Mouse (Mus musculus) layer of hippocampus, adult 11-12 months (tissue): ENCODE measurements at regions not wholly inside any gene's neighbourhood (a gene's known extent, or its start where the extent isn't known, plus 50 kb on each side); places are given as distances from the start of the nearest gene placed in this dataset.

Experiments used
- DNase-seq: peaks from one replicate; pipeline ENCODE4 v3.0.0; 2022; ENCODE audit warnings: low spot score

DNA sequence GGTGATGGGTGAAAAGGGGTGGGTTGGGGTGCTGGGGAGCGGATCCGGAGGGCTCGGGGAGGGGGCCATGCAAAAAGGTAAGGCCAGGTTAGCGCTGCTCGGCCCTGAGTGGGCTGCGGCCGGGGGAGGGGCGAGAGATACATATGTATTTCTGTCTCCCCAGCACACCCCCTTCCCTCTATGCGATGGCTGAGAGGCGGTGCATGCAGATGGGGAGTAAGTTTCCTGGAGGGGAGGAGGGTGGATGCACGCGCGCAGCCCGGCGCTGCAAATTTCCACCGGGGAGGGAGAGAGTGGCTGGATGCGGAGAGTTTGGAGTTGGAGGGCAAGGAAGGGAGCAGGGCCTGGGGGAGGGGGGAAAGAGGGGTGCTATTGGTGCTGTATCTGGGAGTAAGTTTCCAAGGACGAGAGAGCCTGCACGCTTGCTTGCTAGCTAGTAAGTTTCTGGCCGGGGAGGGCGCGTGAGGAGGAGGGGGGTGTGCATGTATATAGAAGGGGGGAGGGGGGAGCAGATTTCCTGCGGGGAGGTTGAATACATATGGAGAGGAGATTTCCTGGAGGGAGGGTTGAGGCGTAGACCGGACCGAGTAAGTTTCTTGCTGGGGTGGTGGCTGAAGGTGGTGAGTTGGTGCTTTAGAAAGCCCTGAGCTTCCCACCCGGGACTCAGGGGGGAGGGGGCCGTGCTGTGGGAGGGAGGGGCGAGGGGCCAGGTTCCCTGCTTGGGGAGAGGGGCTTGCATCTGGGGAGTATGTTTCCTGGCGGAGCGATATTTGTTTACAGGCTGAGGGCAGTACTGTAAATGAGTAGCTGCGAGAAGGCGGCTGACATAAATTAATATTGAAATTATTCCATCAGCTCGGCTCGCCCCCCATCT lies 130.8 kb upstream of the Ubr2 start:
- peak; percentile 69 for DNase-seq

DNA sequence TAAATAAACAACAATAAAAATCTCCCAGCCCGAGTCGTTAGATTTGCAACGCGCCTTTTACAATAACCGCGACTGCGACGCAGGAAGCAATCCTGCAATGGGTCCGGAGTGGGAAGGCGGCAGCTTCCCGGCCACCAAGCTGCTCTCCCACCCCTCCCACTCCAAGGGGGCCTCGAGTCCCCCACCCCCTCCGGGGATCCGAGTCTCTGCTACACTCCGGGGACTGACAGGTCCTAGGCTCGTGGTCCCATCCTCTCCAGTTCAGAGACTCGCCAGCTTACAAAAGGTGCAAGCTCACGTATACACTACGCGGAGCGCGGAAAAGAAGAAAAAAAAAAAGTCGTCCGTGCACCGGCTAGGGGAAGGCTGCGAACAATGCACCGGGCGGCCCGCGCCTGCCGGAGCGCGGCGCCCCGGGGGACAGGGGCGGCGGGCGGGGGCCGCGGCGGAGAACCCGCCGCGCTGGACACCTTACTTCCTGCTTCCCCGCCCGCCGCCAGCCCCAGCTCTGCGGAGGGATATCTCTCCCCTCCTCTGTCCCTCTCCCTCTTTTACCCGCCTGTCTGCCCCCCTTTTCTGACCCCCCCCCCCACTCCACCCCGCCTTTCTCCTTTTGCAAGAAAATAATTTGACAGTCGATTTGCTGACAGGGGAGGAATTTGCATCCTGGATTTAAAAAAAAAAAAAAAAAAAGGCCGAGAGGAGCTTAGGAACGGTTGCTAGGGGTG lies 130.0 kb upstream of the Ubr2 start:
- peak; percentile 52 for DNase-seq

- DNase-seq: peak; percentile 93
These were observed 129.4 kb upstream of the Ubr2 start for GRCm38 (mm10) chr17:47139730-47140231.

DNA sequence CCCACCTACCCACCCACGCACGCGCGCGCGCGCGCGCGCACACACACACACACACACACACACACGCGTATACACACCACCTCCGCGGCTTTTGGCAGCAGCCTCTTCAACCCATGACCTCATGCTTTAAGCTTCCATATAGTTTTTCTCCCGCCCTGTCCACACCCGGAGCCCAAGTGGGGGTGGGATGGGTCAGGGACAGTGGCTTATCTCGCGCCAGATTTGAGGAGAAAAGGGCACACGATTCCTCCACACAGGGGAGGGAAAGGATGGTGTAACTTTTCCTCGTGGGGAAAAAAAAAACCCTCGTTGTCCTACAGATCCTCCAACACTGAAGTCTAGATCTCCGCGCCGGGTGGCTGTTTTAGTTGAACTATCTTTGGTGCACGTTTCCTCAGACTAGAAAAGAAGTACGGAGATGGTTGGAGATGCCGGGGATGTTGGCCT lies 128.8 kb upstream of the Ubr2 start:
- DNase-seq: no peak

DNA sequence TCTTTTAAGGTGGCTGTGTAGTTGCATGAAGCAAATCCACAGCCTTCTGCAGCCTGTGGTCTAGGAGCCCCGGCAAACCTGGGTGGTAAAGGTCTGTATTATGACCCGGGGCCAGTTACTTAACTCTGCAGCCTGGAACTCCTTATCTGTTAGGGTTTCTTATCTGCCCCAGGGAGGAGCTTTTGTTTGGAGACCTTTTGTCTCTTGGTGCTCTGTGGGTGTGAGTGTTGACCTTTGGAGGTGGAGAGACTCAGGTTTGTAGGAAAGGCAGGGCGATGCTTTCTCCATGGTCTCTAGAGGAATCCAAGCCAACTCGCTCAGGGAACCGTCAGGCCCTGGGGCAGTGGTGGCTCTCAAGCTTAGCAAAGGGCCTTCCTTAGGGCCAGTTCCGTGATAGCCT lies 127.8 kb upstream of the Ubr2 start:
- DNase-seq: no peak

GRCm38 (mm10) chr17:47135391-47135790 lies 125.0 kb upstream of the Ubr2 start:
- no peak for DNase-seq

DNA sequence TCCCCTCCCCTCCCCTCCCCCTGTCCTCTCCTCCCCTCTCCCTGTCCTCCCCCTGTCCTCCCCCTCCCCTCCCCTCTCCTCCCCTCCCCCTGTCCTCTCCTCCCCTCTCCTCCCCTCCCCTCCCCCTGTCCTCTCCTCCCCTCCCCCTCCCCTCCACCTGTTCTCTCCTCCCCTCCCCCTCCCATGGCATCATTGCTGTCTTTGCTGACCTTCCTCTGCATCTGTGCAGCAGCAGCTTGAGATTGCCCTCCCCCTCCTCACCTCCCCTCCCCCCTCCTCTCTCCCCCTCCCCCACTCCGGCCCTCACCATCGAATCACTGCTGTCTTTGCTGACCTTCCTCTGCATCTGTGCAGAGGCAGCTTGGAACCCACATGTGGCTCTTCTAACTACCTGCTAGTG lies 123.4 kb upstream of the Ubr2 start:
- no peak for DNase-seq

- no peak for DNase-seq
These were observed 117.2 kb upstream of the Ubr2 start for GRCm38 (mm10) chr17:47127571-47127970.

GRCm38 (mm10) chr17:47123576-47123975 lies 113.2 kb upstream of the Ubr2 start:
- DNase-seq: no peak

GRCm38 (mm10) chr17:47122221-47122620 lies 111.9 kb upstream of the Ubr2 start:
- DNase-seq: no peak

- DNase-seq: no peak
These were observed 107.7 kb upstream of the Ubr2 start for GRCm38 (mm10) chr17:47118010-47118409.

GRCm38 (mm10) chr17:47115754-47116153 lies 105.4 kb upstream of the Ubr2 start:
- DNase-seq: no peak

GRCm38 (mm10) chr17:47115141-47115540 lies 104.8 kb upstream of the Ubr2 start:
- DNase-seq: no peak

GRCm38 (mm10) chr17:47114736-47115135 lies 104.4 kb upstream of the Ubr2 start:
- no peak for DNase-seq

DNA sequence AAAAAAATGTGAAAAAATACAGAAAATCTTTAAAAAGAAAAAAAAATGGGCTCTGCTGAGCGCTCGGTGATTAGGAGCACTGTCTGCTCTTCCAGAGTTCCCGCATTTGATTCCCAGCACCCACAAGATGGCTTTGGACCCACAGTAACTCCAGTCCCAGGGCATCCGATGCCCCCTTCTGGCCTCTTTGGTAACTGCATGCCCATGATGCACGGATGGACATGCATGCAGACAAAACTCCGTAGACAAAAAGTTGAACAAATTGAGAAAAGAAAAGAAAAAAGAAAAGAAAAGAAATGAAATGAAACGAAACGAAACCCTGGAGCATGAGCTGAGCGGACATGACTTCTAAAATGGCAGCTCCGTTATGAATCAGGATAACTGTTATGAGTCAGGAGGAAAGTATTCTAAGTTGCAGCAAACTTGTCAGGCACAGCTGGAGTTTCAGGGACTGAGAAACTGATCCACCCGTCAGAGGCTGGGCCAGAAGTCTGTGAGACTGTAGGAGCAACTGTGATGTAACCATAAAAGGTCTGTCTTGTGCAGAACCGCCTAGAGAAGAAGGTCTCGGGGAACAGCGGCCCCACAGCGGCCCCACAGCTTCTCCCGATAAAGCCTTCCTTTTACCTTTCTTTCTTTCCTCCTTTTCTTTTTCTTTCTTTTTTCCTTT lies 102.3 kb upstream of the Ubr2 start:
- DNase-seq: no peak

- DNase-seq: no peak
These were observed 100.5 kb upstream of the Ubr2 start for GRCm38 (mm10) chr17:47110836-47111235.

GRCm38 (mm10) chr17:47104328-47104727 lies 94.0 kb upstream of the Ubr2 start:
- DNase-seq: no peak

GRCm38 (mm10) chr17:47095191-47095590 lies 84.8 kb upstream of the Ubr2 start:
- no peak for DNase-seq

GRCm38 (mm10) chr17:47092076-47092475 lies 81.7 kb upstream of the Ubr2 start:
- DNase-seq: no peak

GRCm38 (mm10) chr17:47089769-47090168 lies 79.4 kb upstream of the Ubr2 start:
- no peak for DNase-seq

DNA sequence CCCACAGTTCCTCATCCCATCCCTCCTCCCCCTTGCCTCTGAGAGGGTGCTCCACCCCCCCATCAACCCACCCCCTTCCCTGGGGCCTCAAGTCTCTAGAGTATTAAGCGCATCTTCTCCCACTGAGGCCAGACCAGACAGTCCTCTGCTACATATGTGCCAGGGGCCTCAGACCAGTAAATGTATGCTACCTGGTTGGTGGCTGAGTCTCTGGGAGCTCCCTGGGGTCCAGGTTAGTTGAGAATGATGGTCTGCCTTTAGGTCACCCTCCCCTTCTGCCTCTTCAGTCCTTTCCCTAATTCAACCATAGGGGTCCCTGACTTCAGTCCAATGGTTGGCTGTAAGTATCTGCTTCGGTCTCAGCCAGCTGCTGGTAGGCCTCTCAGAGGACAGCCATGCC lies 58.9 kb upstream of the Ubr2 start:
- no peak for DNase-seq

GRCm38 (mm10) chr17:47065307-47065901 lies 55.0 kb upstream of the Ubr2 start:
- DNase-seq: no peak
